Mouse (Mus musculus) fibroblast of lung, adult 2 months (primary cell): Measurements from ENCODE around the gene Chpt1.

ENCODE experiments used
- DNase-seq: peaks from one replicate; pipeline ENCODE4 v3.0.0-alpha.2; 2011; ENCODE audit warnings: low read depth

The Chpt1 gene

DNA sequence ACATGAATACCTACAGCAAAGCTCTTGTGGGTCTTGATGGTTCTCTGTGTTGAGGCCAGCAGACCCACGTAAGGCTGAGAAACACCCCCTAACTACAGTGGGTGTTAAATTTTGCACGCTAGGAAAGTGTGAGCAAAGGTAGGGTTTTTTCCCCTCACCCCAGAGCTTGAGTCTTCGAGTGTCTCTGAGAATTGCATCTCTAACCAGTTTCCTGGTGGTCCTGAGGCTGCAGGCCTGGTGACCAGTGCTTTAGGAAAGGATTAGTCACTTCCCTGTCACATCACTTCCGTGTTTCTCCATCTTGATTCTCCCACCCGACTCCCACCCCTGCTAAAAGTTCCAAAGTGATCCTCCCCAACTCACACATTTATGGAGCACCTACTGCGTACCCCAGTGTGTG, 99.7 kb downstream of the Chpt1 start:
- no peak for DNase-seq

DNA sequence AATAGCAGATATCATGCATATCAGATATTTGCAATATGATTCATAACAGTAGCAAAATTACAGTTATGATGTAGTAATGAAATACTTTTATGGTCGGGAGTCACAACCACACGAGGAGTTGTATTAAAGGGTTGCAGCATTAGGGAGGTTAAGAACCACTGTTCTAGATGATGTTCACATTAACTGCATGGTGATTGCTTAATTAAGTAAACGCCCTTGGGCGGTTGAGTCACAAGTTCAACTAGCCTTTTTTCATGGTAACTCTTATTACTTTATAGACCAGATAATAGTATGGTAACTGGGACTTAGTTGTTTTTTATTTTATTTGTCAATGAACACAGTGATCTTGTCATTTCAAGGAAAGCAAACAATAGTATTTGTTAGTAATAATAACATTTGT, 100.9 kb downstream of the Chpt1 start:
- DNase-seq: no peak
